Mouse (Mus musculus): ENCODE results near the gene Nek8. TPM values are rescaled to one million over a fixed set of nuclear protein-coding genes. Genes with fewer than 3 reads are reported as not detected.

Gene Nek8
- total RNA-seq, 2 experiments from 2014 or later = 4.2 to 4.7 TPM

Small RNAs within 50 kb of the gene (microRNA-seq; reads per million reads assigned to microRNA genes)
- gene Mir7653 = 2.3 to 2.9 reads per million in 2 experiments

Other genes starting within 250 kb of the Nek8 start
- 100 to 1,000 TPM; 162 to 163 TPM for gene Sez6, start 245.9 kb downstream of the Nek8 start, total RNA-seq (2021)
- 10 to 100 TPM; 43.9 to 52.6 TPM for gene Phf12, start 193.9 kb downstream of the Nek8 start, total RNA-seq (2021)
- 10 to 100 TPM; 11.2 to 11.3 TPM for gene Dhrs13, start 144.4 kb downstream of the Nek8 start, total RNA-seq (2021)
- 100 to 1,000 TPM; 109 to 122 TPM for gene Flot2, start 138.7 kb downstream of the Nek8 start, total RNA-seq (2021)
- 10 to 100 TPM; 19.7 to 20.8 TPM for gene Eral1, start 96.3 kb downstream of the Nek8 start, total RNA-seq (2021)
- gene Fam222b, start 82.0 kb downstream of the Nek8 start, total RNA-seq (2021) = 10 to 100 TPM; 26.7 to 30.7 TPM
- 10 to 100 TPM; 33.8 to 34.9 TPM for gene Traf4, start 11.1 kb downstream of the Nek8 start, total RNA-seq (2021)
- 10 to 100 TPM; 33.0 to 37.0 TPM for gene Tlcd1, start within 50 bp of the Nek8 start, total RNA-seq (2021)
- 100 to 1,000 TPM; 674 to 733 TPM for gene Rpl23a, start 6.9 kb upstream of the Nek8 start, total RNA-seq (2021)
- 10 to 100 TPM; 34.1 to 40.0 TPM for gene Rab34, start 11.8 kb upstream of the Nek8 start, total RNA-seq (2021)
- gene Proca1, start 16.7 kb upstream of the Nek8 start, total RNA-seq (2021) = 1 to 10 TPM; 6.7 to 6.9 TPM
- 10 to 100 TPM; 64.4 to 66.4 TPM for gene Sdf2, start 69.1 kb upstream of the Nek8 start, total RNA-seq (2021)
- gene Supt6, start 69.3 kb upstream of the Nek8 start, total RNA-seq (2021) = 100 to 1,000 TPM; 102 to 112 TPM
- gene 2610507B11Rik, start 85.1 kb upstream of the Nek8 start, total RNA-seq (2021) = 100 to 1,000 TPM; 210 TPM
- gene BC030499, start 114.2 kb upstream of the Nek8 start, total RNA-seq (2021) = 1 to 10 TPM; 1.4 to 2.6 TPM
- 1 to 10 TPM; 5.0 to 6.6 TPM for gene Spag5, start 124.9 kb upstream of the Nek8 start, total RNA-seq (2021)
- 100 to 1,000 TPM; 663 to 756 TPM for gene Aldoc, start 146.3 kb upstream of the Nek8 start, total RNA-seq (2021)
- 10 to 100 TPM; 70.8 to 76.7 TPM for gene Pigs, start 151.7 kb upstream of the Nek8 start, total RNA-seq (2021)
- gene Unc119, start 166.8 kb upstream of the Nek8 start, total RNA-seq (2021) = 10 to 100 TPM; 27.6 to 32.2 TPM
- gene Foxn1, start 209.9 kb upstream of the Nek8 start, total RNA-seq (2021) = not detected
- gene Slc13a2, start 245.5 kb upstream of the Nek8 start, total RNA-seq (2021) = not detected